Mouse (Mus musculus): ENCODE measurements at regions not wholly inside any gene's neighbourhood (a gene's known extent, or its start where the extent isn't known, plus 50 kb on each side); places are given as distances from the start of the nearest gene placed in this dataset.

DNA sequence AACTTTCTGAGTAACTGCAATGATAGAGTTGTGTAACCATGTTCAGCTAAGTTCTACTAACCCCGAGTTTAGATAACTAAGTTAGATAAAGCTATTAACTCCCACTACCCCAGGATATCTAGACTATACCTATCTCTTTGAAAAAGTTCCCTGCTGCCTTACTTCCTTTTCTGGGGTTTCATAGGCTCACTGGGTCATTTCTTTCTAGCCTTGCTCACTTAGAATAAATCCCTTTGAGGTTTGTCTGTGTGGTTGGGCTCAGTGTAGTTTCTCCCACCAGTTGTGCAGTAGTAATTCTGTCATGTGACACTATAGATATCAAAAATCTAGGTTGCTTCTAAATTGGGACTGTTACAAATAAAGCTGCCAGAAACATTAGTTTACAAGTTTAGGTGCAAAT, 272.6 kb upstream of the Nrp1 start:
- H3K4me2 ChIP-seq (ENCODE audit: low read depth): no peak overlapping the region
- no peaks in the 10 kb centered on the region for H3K27me3 ChIP-seq (ENCODE audit: control insufficient read depth, insufficient read depth, insufficient read length)
- H3ac ChIP-seq (ENCODE audit: control insufficient read depth, insufficient read length): no peak overlapping the region
- no peaks in the 10 kb centered on the region for H3K36me3 ChIP-seq (ENCODE audit: control insufficient read depth, insufficient read depth)
- H3K79me2 ChIP-seq (ENCODE audit: control insufficient read depth, insufficient read depth): no peaks in the 10 kb centered on the region
- TF ChIP-seq MAX (IDR thresholded peaks at IDR 0.05; ENCODE audit: low read depth) (no peak), TCF12 (IDR thresholded peaks at IDR 0.05; ENCODE audit: insufficient read depth, poor library complexity, severe bottlenecking) (no peak), SRF (IDR thresholded peaks at IDR 0.05; ENCODE audit: control insufficient read depth, insufficient read length, low read depth) (no peak), USF1 (IDR thresholded peaks at IDR 0.05; ENCODE audit: low read depth) (peak; percentile 54)
- H3K4me3 ChIP-seq: no peak overlapping the region

DNA sequence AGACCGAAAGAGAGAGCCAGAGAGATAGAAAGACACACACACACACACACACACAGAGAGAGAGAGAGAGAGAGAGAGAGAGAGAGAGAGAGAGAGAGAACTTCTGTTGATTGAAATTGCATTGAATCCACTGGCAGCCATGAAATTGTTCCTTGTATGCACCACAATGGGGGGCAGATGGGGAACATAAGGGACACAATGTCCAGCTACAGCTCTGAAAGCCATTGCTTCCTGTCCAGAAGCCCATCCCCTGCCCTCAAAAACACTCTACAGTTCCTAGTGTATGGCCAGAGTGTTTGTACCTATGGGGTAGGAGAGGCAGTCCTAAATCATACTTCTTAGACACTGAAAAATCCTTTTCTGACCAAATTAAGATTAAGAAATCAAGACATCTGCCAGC, 270.9 kb upstream of the Nrp1 start:
- H3ac ChIP-seq (ENCODE audit: control insufficient read depth, insufficient read length): no peak overlapping the region
- no peak overlapping the region for H3K4me3 ChIP-seq
- no peaks in the 10 kb centered on the region for H3K36me3 ChIP-seq (ENCODE audit: control insufficient read depth, insufficient read depth)
- H3K4me2 ChIP-seq (ENCODE audit: low read depth): no peak overlapping the region
- H3K27me3 ChIP-seq (ENCODE audit: control insufficient read depth, insufficient read depth, insufficient read length): no peaks in the 10 kb centered on the region
- TF ChIP-seq POLR2A (IDR thresholded peaks at IDR 0.05; ENCODE audit: insufficient read length, low read depth): no peak
- no peak for TF ChIP-seq MYOD1 (IDR thresholded peaks at IDR 0.05; ENCODE audit: control insufficient read depth in 1 of 3, insufficient read length in 2 of 3, low read depth in 2 of 3)
- no peak for TF ChIP-seq SRF (IDR thresholded peaks at IDR 0.05; ENCODE audit: control insufficient read depth, insufficient read length, low read depth)
- no peak for TF ChIP-seq MYOG (IDR thresholded peaks at IDR 0.05; ENCODE audit: control insufficient read depth in 1 of 3, insufficient read depth in 1 of 3, insufficient read length in 2 of 3, low read depth in 2 of 3)
- TF ChIP-seq MAX (IDR thresholded peaks at IDR 0.05; ENCODE audit: low read depth): no peak
- TF ChIP-seq CEBPB (IDR thresholded peaks at IDR 0.05; ENCODE audit: insufficient read depth, poor library complexity, severe bottlenecking): no peak
- no peak for TF ChIP-seq TCF3 (IDR thresholded peaks at IDR 0.05; ENCODE audit: insufficient read length, low read depth)
- TF ChIP-seq REST (IDR thresholded peaks at IDR 0.05; ENCODE audit: insufficient read depth, insufficient read length): no peak
- no peak for TF ChIP-seq E2F4 (IDR thresholded peaks at IDR 0.05; ENCODE audit: insufficient read depth)
- TF ChIP-seq TCF12 (IDR thresholded peaks at IDR 0.05; ENCODE audit: insufficient read depth, poor library complexity, severe bottlenecking): no peak
- no peak for TF ChIP-seq POLR2AphosphoS2 (IDR thresholded peaks at IDR 0.05; ENCODE audit: insufficient read length, low read depth)
- TF ChIP-seq USF1 (IDR thresholded peaks at IDR 0.05; ENCODE audit: low read depth): no peak
- H3K79me2 ChIP-seq (ENCODE audit: control insufficient read depth, insufficient read depth): no peaks in the 10 kb centered on the region

DNA sequence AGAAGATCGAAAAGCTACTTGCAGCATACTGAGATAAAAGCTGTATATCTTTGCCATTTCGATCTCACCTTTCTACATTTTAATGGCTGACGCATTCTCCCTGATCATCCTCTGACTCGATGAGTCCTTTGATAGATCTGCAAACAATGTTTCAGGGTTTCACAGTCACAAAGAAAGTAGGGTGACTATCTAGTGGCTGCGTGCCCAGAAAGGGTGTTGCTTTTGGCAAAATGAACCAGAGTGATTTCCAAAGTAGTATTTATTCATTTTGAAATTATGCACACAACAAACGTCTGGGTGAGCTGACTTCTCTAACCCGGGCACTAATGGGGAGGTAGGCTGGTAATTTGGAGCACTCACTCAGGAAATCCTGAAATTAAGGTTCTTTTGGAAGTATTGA, 265.6 kb upstream of the Nrp1 start:
- H3K4me3 ChIP-seq: no peak overlapping the region
- no peaks in the 10 kb centered on the region for H3K27me3 ChIP-seq (ENCODE audit: control insufficient read depth, insufficient read depth, insufficient read length)
- TF ChIP-seq POLR2A (IDR thresholded peaks at IDR 0.05; ENCODE audit: insufficient read length, low read depth): no peak
- no peak for TF ChIP-seq USF1 (IDR thresholded peaks at IDR 0.05; ENCODE audit: low read depth)
- TF ChIP-seq SRF (IDR thresholded peaks at IDR 0.05; ENCODE audit: control insufficient read depth, insufficient read length, low read depth): no peak
- TF ChIP-seq MAX (IDR thresholded peaks at IDR 0.05; ENCODE audit: low read depth): no peak
- TF ChIP-seq E2F4 (IDR thresholded peaks at IDR 0.05; ENCODE audit: insufficient read depth): no peak
- TF ChIP-seq MYOG (IDR thresholded peaks at IDR 0.05; ENCODE audit: control insufficient read depth in 1 of 3, insufficient read depth in 1 of 3, insufficient read length in 2 of 3, low read depth in 2 of 3): no peak
- TF ChIP-seq TCF3 (IDR thresholded peaks at IDR 0.05; ENCODE audit: insufficient read length, low read depth): no peak
- TF ChIP-seq POLR2AphosphoS2 (IDR thresholded peaks at IDR 0.05; ENCODE audit: insufficient read length, low read depth): no peak
- no peak for TF ChIP-seq CEBPB (IDR thresholded peaks at IDR 0.05; ENCODE audit: insufficient read depth, poor library complexity, severe bottlenecking)
- no peak for TF ChIP-seq MYOD1 (IDR thresholded peaks at IDR 0.05; ENCODE audit: control insufficient read depth in 1 of 3, insufficient read length in 2 of 3, low read depth in 2 of 3)
- TF ChIP-seq TCF12 (IDR thresholded peaks at IDR 0.05; ENCODE audit: insufficient read depth, poor library complexity, severe bottlenecking): no peak
- no peak for TF ChIP-seq REST (IDR thresholded peaks at IDR 0.05; ENCODE audit: insufficient read depth, insufficient read length)
- H3K4me2 ChIP-seq (ENCODE audit: low read depth): no peak overlapping the region
- no peaks in the 10 kb centered on the region for H3K36me3 ChIP-seq (ENCODE audit: control insufficient read depth, insufficient read depth)
- no peak overlapping the region for H3ac ChIP-seq (ENCODE audit: control insufficient read depth, insufficient read length)
- H3K79me2 ChIP-seq (ENCODE audit: control insufficient read depth, insufficient read depth): no peaks in the 10 kb centered on the region

DNA sequence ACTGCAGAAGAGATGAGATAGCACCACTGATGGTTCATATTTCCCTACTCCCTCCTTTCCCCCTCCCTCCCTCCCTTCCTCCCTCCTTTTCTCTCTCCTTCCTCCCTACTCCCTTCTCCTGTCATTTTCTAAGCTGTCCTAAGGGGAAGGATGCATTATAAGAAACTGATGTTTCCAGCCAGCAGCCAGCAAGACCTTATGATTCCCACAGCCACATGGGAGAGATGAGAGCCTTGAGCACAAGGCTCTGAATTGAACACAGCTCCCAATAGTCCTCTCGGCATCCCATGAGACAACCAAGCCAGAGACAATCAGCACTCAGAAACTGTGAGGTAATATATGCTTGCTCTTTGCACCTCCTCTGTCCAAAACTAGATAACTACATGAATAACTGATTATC, 263.0 kb upstream of the Nrp1 start:
- no peak overlapping the region for H3ac ChIP-seq (ENCODE audit: control insufficient read depth, insufficient read length)
- no peak overlapping the region for H3K4me2 ChIP-seq (ENCODE audit: low read depth)
- H3K4me3 ChIP-seq: no peak overlapping the region
- H3K36me3 ChIP-seq (ENCODE audit: control insufficient read depth, insufficient read depth): no peaks in the 10 kb centered on the region
- no peak for TF ChIP-seq E2F4 (IDR thresholded peaks at IDR 0.05; ENCODE audit: insufficient read depth)
- H3K79me2 ChIP-seq (ENCODE audit: control insufficient read depth, insufficient read depth): no peaks in the 10 kb centered on the region
- H3K27me3 ChIP-seq (ENCODE audit: control insufficient read depth, insufficient read depth, insufficient read length): no peaks in the 10 kb centered on the region

DNA sequence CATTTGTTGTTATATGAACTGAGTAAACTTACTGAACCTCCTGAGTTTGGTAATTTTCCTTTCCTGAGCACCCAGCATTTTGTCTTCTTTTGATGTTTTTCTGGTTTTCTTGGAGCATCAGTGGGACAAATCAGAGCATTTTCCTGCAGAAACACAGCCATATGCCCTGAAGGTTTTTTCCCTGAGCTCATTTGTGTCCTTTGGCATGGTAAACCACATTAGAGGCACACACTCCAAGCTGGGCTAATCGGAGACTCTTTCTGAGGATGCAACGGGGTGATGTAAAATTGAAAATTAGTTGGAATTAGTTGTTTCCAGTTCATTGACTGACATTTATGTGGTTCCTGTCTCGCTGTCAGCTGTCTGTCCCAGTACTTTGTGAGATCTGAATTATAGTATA, 260.8 kb upstream of the Nrp1 start:
- Histone ChIP-seq H3K36me3 (ENCODE audit: control insufficient read depth, insufficient read depth) (no peaks in the 10 kb centered on the region), H3K27me3 (ENCODE audit: control insufficient read depth, insufficient read depth, insufficient read length) (no peaks in the 10 kb centered on the region), H3K4me3 (no peak overlapping the region), H3K4me2 (ENCODE audit: low read depth) (no peak overlapping the region), H3K79me2 (ENCODE audit: control insufficient read depth, insufficient read depth) (no peaks in the 10 kb centered on the region), H3ac (ENCODE audit: control insufficient read depth, insufficient read length) (no peak overlapping the region)
- TF ChIP-seq POLR2AphosphoS2 (IDR thresholded peaks at IDR 0.05; ENCODE audit: insufficient read length, low read depth): no peak

DNA sequence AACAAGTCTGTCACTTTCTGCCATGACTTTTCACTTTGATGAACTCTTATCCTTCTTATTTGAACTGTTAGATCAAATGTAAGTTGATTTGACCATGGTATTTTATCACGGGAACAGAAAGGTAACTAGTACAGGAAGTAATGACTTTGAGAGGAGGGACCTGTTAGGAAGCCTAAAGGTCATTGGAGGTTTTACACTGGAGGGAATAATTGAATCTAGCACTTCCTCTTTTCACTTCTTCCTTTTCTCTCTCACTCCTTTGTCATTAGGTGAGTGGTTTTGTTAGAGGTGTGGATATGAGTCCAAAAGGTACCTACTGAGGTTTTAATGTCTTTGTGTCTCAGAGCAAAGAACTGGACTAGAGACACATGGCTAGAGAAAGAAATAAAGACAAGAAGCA, 255.0 kb upstream of the Nrp1 start:
- Histone ChIP-seq H3K79me2 (ENCODE audit: control insufficient read depth, insufficient read depth) (no peaks in the 10 kb centered on the region), H3K4me2 (ENCODE audit: low read depth) (no peak overlapping the region), H3K36me3 (ENCODE audit: control insufficient read depth, insufficient read depth) (no peaks in the 10 kb centered on the region), H3K27me3 (ENCODE audit: control insufficient read depth, insufficient read depth, insufficient read length) (no peaks in the 10 kb centered on the region), H3ac (ENCODE audit: control insufficient read depth, insufficient read length) (no peak overlapping the region), H3K4me3 (no peak overlapping the region)
- TF ChIP-seq TCF12 (IDR thresholded peaks at IDR 0.05; ENCODE audit: insufficient read depth, poor library complexity, severe bottlenecking) (no peak), SRF (IDR thresholded peaks at IDR 0.05; ENCODE audit: control insufficient read depth, insufficient read length, low read depth) (no peak), REST (IDR thresholded peaks at IDR 0.05; ENCODE audit: insufficient read depth, insufficient read length) (no peak), MYOG (IDR thresholded peaks at IDR 0.05; ENCODE audit: control insufficient read depth in 1 of 3, insufficient read depth in 1 of 3, insufficient read length in 2 of 3, low read depth in 2 of 3) (no peak), USF1 (IDR thresholded peaks at IDR 0.05; ENCODE audit: low read depth) (no peak), MAX (IDR thresholded peaks at IDR 0.05; ENCODE audit: low read depth) (no peak), POLR2AphosphoS2 (IDR thresholded peaks at IDR 0.05; ENCODE audit: insufficient read length, low read depth) (no peak)

Measured in myocyte (in vitro differentiated cells).